Mouse (Mus musculus) myocyte (in vitro differentiated cells): ENCODE measurements around the gene Cfap74. TPM values are rescaled to one million over a fixed set of nuclear protein-coding genes. Genes with fewer than 3 reads are reported as not detected.
"Not testable (repeated sequence)": the region's sequence is repeated elsewhere in the genome, so short reads cannot be mapped to it uniquely, and the experiment has no call there.

Source experiments
- H3K27me3 ChIP-seq: one replicate; pipeline ENCODE4 v1.6.1; 2011; ENCODE audit not compliant: control insufficient read depth, insufficient read depth, insufficient read length
- H3K36me3 ChIP-seq: one replicate; pipeline ENCODE4 v1.6.1; 2011; ENCODE audit not compliant: control insufficient read depth, insufficient read depth
- H3K4me2 ChIP-seq: one replicate; pipeline ENCODE4 v1.6.1; 2011; ENCODE audit warnings: low read depth, control low read depth
- H3K4me3 ChIP-seq: one replicate; pipeline ENCODE4 v1.5.1; 2011; ENCODE audit warnings: mild to moderate bottlenecking, control low read depth, moderate library complexity
- H3K79me2 ChIP-seq: one replicate; pipeline ENCODE4 v1.6.1; 2011; ENCODE audit not compliant: control insufficient read depth, insufficient read depth
- H3ac ChIP-seq: one replicate; pipeline ENCODE4 v1.6.1; 2011; ENCODE audit not compliant: control insufficient read depth, insufficient read length
- CEBPB ChIP-seq: IDR thresholded peaks from 2 replicates; pipeline ENCODE4 v1.6.1; 2011; ENCODE audit warnings: mild to moderate bottlenecking, moderate library complexity; ENCODE audit not compliant: poor library complexity, insufficient read depth, severe bottlenecking
- E2F4 ChIP-seq: IDR thresholded peaks from one replicate; pipeline ENCODE4 v1.6.1; 2011; ENCODE audit warnings: mild to moderate bottlenecking, control low read depth, moderate library complexity; ENCODE audit not compliant: insufficient read depth
- MAX ChIP-seq: IDR thresholded peaks from one replicate; pipeline ENCODE4 v1.6.1; 2011; ENCODE audit warnings: low read depth, mild to moderate bottlenecking, control low read depth
- MYOD1 ChIP-seq, 3 experiments: IDR thresholded peaks; one replicate each; pipeline ENCODE4 v1.6.1; 2011; ENCODE audit warnings: control low read depth in 2 of 3, low read depth in 2 of 3, mild to moderate bottlenecking in 2 of 3, moderate library complexity in 1 of 3; ENCODE audit not compliant: insufficient read length in 2 of 3, control insufficient read depth in 1 of 3
- MYOG ChIP-seq, 3 experiments: IDR thresholded peaks; one replicate each; pipeline ENCODE4 v1.6.1; 2011; ENCODE audit warnings: control low read depth in 2 of 3, low read depth in 2 of 3, mild to moderate bottlenecking in 2 of 3; ENCODE audit not compliant: insufficient read length in 2 of 3, control insufficient read depth in 1 of 3, insufficient read depth in 1 of 3
- POLR2A ChIP-seq: IDR thresholded peaks from one replicate; pipeline ENCODE4 v1.6.1; 2011; ENCODE audit warnings: low read depth, mild to moderate bottlenecking, control low read depth, moderate library complexity; ENCODE audit not compliant: insufficient read length
- POLR2AphosphoS2 ChIP-seq: IDR thresholded peaks from one replicate; pipeline ENCODE4 v1.6.1; 2011; ENCODE audit warnings: low read depth, control low read depth; ENCODE audit not compliant: insufficient read length
- REST ChIP-seq: IDR thresholded peaks from one replicate; pipeline ENCODE4 v1.6.1; 2011; ENCODE audit warnings: mild to moderate bottlenecking, control low read depth, moderate library complexity; ENCODE audit not compliant: insufficient read depth, insufficient read length
- SRF ChIP-seq: IDR thresholded peaks from one replicate; pipeline ENCODE4 v1.6.1; 2011; ENCODE audit warnings: low read depth; ENCODE audit not compliant: control insufficient read depth, insufficient read length
- TCF12 ChIP-seq: IDR thresholded peaks from one replicate; pipeline ENCODE4 v1.6.1; 2011; ENCODE audit warnings: mild to moderate bottlenecking, control low read depth; ENCODE audit not compliant: poor library complexity, insufficient read depth, severe bottlenecking
- TCF3 ChIP-seq: IDR thresholded peaks from one replicate; pipeline ENCODE4 v1.6.1; 2011; ENCODE audit warnings: low read depth, control low read depth; ENCODE audit not compliant: insufficient read length
- USF1 ChIP-seq: IDR thresholded peaks from one replicate; pipeline ENCODE4 v1.6.1; 2011; ENCODE audit warnings: low read depth, mild to moderate bottlenecking, control low read depth, moderate library complexity
- polyA plus RNA-seq: library from polyadenylated mRNA; unstranded; fragments of >200 nt; fragmentation: generic; extraction: Trizol; gene quantifications from one replicate; pipeline ENCODE4 v1.2.1, GENCODE M21; 2012; ENCODE audit warnings: missing spikeins

Gene Cfap74
- polyA plus RNA-seq, 1 experiment, result 0.22 TPM

DNA sequence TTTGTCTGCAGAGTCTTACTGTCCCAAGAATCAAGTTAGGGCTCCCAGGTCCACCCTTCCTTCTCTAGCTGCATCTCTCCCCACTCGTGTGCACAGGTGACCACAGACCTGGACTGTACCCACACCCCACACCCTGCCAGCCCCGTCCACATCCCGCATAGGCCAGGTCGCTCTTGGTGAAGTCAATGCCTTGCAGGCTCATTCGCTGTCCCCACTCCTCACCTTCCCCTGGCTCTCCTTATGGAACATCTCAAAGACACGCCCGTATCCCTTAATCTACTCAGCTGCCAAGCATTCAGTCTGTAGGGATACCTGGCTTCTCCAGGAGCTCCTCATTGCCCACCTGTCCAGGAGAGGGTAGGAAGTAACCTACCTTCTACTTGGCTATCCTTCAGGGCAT is 62.4 kb downstream of the Cfap74 start:
- Histone ChIP-seq H3K4me3 (no peak overlapping the region), H3K4me2 (no peak overlapping the region), H3K79me2 (no peaks in the 10 kb centered on the region), H3K27me3 (peaks cover 55% of the 10 kb centered on the region), H3ac (no peak overlapping the region), H3K36me3 (no peaks in the 10 kb centered on the region)
- no peak for TF ChIP-seq CEBPB
- no peak for TF ChIP-seq SRF
- no peak for TF ChIP-seq REST
- TF ChIP-seq E2F4, result no peak
- TF ChIP-seq POLR2A, result no peak
- no peak for TF ChIP-seq USF1
- no peak for TF ChIP-seq POLR2AphosphoS2

- H3ac ChIP-seq, result no peak overlapping the region
- no peak overlapping the region for H3K4me3 ChIP-seq
- TF ChIP-seq CEBPB (no peak), REST (no peak), POLR2A (no peak), MYOD1 (IDR thresholded peaks at IDR 0.05; ENCODE audit: control insufficient read depth in 1 of 3, insufficient read length in 2 of 3, low read depth in 2 of 3) (no peak), POLR2AphosphoS2 (no peak)
- H3K27me3 ChIP-seq, result peaks cover 49% of the 10 kb centered on the region
- H3K79me2 ChIP-seq, result no peaks in the 10 kb centered on the region
- H3K4me2 ChIP-seq, result no peak overlapping the region
- no peaks in the 10 kb centered on the region for H3K36me3 ChIP-seq
Measured at GRCm38 (mm10) chr4:155472716-155473290, 63.8 kb downstream of the Cfap74 start.

- H3K4me3 ChIP-seq, result no peak overlapping the region
- no peaks in the 10 kb centered on the region for H3K36me3 ChIP-seq
- TF ChIP-seq MAX (no peak), MYOD1 (IDR thresholded peaks at IDR 0.05; ENCODE audit: control insufficient read depth in 1 of 3, insufficient read length in 2 of 3, low read depth in 2 of 3) (peak in 2 of 3 experiments; percentile 46 to 78), TCF12 (no peak), POLR2AphosphoS2 (no peak), CEBPB (no peak), USF1 (no peak), REST (no peak), E2F4 (no peak), SRF (no peak), MYOG (IDR thresholded peaks at IDR 0.05; ENCODE audit: control insufficient read depth in 1 of 3, insufficient read depth in 1 of 3, insufficient read length in 2 of 3, low read depth in 2 of 3) (peak in 2 of 3 experiments; percentile 14 to 45), TCF3 (no peak), POLR2A (no peak)
- no peak overlapping the region for H3ac ChIP-seq
- H3K27me3 ChIP-seq, result peaks cover 50% of the 10 kb centered on the region
- no peaks in the 10 kb centered on the region for H3K79me2 ChIP-seq
- H3K4me2 ChIP-seq, result no peak overlapping the region
Measured at GRCm38 (mm10) chr4:155473319-155473718, 64.3 kb downstream of the Cfap74 start.

DNA sequence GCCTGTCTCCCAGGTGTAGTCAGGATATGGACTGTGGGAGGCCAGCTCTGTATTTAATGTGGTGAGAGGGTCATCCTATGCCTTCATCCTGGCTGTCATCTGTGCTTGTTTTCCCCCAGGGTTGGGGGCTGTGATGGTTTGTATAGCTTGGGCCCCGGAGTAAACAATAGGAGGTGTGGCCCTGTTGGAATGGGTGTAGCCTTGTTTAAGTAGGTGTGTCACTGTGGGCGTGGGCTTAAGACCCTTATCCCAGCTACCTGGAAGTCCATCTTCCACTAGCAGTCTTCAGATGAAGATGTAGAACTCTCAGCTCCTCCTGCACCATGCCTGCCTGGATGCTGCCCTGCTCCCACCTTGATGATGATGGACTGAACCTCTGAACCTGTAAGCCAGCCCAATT is 64.8 kb downstream of the Cfap74 start:
- not testable (repeated sequence) for H3ac ChIP-seq, H3K4me2 ChIP-seq, H3K36me3 ChIP-seq, H3K4me3 ChIP-seq, H3K79me2 ChIP-seq
- peaks cover 48% of the 10 kb centered on the region for H3K27me3 ChIP-seq

- Histone ChIP-seq H3K4me3 (peak overlapping the region; percentile 7), H3ac (no peak overlapping the region), H3K27me3 (peaks cover 11% of the 10 kb centered on the region), H3K79me2 (no peaks in the 10 kb centered on the region), H3K36me3 (no peaks in the 10 kb centered on the region), H3K4me2 (peak overlapping the region; percentile 41)
- TF ChIP-seq MYOD1 (IDR thresholded peaks at IDR 0.05; ENCODE audit: control insufficient read depth in 1 of 3, insufficient read length in 2 of 3, low read depth in 2 of 3) (no peak), SRF (no peak), TCF12 (no peak), REST (no peak), POLR2A (no peak), E2F4 (no peak), MYOG (IDR thresholded peaks at IDR 0.05; ENCODE audit: control insufficient read depth in 1 of 3, insufficient read depth in 1 of 3, insufficient read length in 2 of 3, low read depth in 2 of 3) (no peak), MAX (no peak), TCF3 (no peak), USF1 (no peak), POLR2AphosphoS2 (no peak), CEBPB (no peak)
Measured at GRCm38 (mm10) chr4:155481381-155482124, 72.6 kb downstream of the Cfap74 start.
